Mouse (Mus musculus) lung, adult 2 months (tissue): ENCODE results near the gene Pip5k1b. TPM values are rescaled to one million over a fixed set of nuclear protein-coding genes. Genes with fewer than 3 reads are reported as not detected.

ENCODE experiments used
- DNase-seq: peaks from one replicate; pipeline ENCODE4 v3.0.0; 2022
- H3K4me1 ChIP-seq: fragments of 200-500 bp; 2 replicates; pipeline ENCODE4 v1.6.1; 2011; ENCODE audit warnings: low read length; ENCODE audit not compliant: control insufficient read depth, insufficient read depth
- H3K4me3 ChIP-seq: fragments of 200-500 bp; replicated peaks from 2 replicates; pipeline ENCODE3; 2011; ENCODE audit warnings: low read depth, mild to moderate bottlenecking, control low read depth, low read length; ENCODE audit errors: extremely low read depth
- CTCF ChIP-seq: fragments of 200-500 bp; IDR thresholded peaks from 2 replicates; pipeline ENCODE4 v1.5.1; 2011; ENCODE audit warnings: mild to moderate bottlenecking, low read length, control low read depth; ENCODE audit not compliant: insufficient read depth
- POLR2A ChIP-seq: fragments of 200-500 bp; IDR thresholded peaks from 2 replicates; pipeline ENCODE4 v1.6.1; 2011; ENCODE audit warnings: low read depth, mild to moderate bottlenecking, control low read depth, low read length, borderline replicate concordance; ENCODE audit errors: extremely low read depth
- WGBS: fragments of 180-500 bp; shearing (Covaris S2); methylation state at CpG from one replicate; pipeline ENCODE4 v1.1.7; 2018; 5-methylcytosine and 5-hydroxymethylcytosine counted together
- polyA plus RNA-seq: library from polyadenylated mRNA; depleted of rRNA; stranded (reverse); fragments of >200 nt; gene quantifications from 2 replicates; pipeline ENCODE4 v1.2.3, GENCODE M21; 2012

The Pip5k1b gene
- polyA plus RNA-seq, 1 experiment = 8.7 TPM

GRCm38 (mm10) chr19:24521997-24522396, 33.7 kb downstream of the Pip5k1b start:
- 74% methylated on average over 7 of the region's 7 CpGs for WGBS

GRCm38 (mm10) chr19:24521146-24521545, 34.5 kb downstream of the Pip5k1b start:
- Histone ChIP-seq H3K4me1 (no peaks in the 10 kb centered on the region), H3K4me3 (no peak overlapping the region)
- no peak for TF ChIP-seq CTCF
- TF ChIP-seq POLR2A = no peak
- no peak for DNase-seq
- WGBS = 74% methylated on average over 9 of the region's 9 CpGs

More at GRCm38 (mm10) chr19:24521997-24522396, 33.7 kb downstream of the Pip5k1b start:
- TF ChIP-seq CTCF (no peak), POLR2A (no peak)
- no peak for DNase-seq
- Histone ChIP-seq H3K4me1 (peaks cover 4% of the 10 kb centered on the region; the same call in 1 of the 2 replicates), H3K4me3 (no peak overlapping the region)

DNA sequence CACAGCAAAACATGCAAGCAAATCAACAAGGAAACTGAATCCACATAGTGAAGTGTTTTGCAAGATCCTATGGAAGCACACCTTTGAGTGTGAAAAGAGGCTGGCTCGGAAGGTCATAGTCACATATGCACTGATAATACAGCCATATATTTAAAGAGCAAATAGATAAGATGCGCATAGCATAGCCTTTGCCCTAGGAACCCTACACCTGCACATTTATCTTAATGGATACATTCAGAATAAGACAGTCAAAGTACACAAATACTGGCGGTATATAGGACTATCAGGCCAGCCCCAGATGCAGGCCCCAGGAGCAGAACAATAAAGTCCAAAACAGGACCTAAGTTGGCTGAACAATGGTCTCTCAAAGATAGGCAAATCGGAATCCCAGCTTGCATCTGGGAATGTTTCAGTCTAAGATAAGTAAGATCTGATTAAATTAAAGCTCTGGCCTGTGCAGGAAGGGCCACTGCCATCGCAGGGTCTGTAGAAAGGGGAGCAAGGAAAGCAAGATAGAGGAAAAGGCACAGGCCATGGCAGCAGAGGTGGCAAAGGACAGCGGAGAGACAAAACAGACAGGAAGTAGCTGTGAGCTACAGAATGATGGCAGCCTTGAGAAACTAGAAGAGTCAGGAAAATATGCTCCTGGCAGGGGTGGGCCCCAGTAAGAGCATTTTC, 35.8 kb downstream of the Pip5k1b start:
- TF ChIP-seq CTCF (no peak), POLR2A (no peak)
- H3K4me1 ChIP-seq = no peaks in the 10 kb centered on the region; the same call in 1 of the 2 replicates
- H3K4me3 ChIP-seq = no peak overlapping the region
- 77% methylated on average over 6 of the region's 6 CpGs for WGBS
- no peak for DNase-seq

DNA sequence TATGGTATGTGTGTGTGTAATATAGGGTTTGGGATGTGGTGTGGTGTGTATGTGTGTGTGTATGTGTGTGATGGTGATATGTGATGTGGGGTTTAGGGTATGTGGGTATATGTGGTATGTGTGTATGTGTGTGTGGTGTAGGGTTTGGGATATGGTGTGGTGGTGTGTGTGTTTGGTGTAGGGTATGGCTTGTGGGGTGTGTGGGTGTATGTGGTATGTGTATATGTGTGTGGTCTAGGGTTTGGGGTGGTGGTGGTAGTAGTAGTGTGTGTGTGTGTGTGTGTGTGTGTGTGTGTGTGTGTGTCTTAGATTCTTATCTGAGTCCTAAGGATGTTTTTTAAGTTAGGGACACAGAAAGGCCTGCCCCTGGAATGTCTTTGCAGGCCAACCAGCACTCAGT, 37.3 kb downstream of the Pip5k1b start:
- no peak for TF ChIP-seq CTCF
- no peak for TF ChIP-seq POLR2A

GRCm38 (mm10) chr19:24517057-24517456, 38.6 kb downstream of the Pip5k1b start:
- H3K4me3 ChIP-seq = no peak overlapping the region
- DNase-seq = no peak
- WGBS = 61% methylated on average over 7 of the region's 7 CpGs
- no peaks in the 10 kb centered on the region; the same call in 1 of the 2 replicates for H3K4me1 ChIP-seq
- no peak for TF ChIP-seq CTCF
- no peak for TF ChIP-seq POLR2A

More for the DNA sequence above, 37.3 kb downstream of the Pip5k1b start:
- H3K4me1 ChIP-seq = no peaks in the 10 kb centered on the region; the same call in 1 of the 2 replicates
- no peak overlapping the region for H3K4me3 ChIP-seq
- no peak for DNase-seq

DNA sequence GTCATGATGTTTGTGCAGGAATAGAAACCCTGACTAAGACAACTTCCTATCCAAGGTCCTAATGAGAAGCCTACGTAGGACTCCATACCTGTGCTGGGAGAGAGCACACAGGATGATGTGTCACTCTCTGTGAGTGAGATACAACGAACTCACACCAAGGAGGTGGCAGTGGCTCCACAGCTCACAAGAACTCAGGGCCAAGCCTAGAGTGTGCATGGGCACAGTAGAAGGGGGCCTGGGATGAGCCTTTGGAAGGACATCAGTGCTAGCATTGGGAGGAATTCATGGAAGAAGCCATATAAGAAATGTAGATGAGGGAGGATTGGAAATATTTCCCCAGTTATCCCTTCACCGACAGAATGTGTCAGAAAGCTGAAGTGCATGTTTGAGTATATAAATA, 39.7 kb downstream of the Pip5k1b start:
- WGBS = 75% methylated on average over 3 of the region's 3 CpGs
- no peak for DNase-seq
- Histone ChIP-seq H3K4me3 (no peak overlapping the region), H3K4me1 (no peaks in the 10 kb centered on the region; the same call in 1 of the 2 replicates)
- TF ChIP-seq CTCF (no peak), POLR2A (no peak)

DNA sequence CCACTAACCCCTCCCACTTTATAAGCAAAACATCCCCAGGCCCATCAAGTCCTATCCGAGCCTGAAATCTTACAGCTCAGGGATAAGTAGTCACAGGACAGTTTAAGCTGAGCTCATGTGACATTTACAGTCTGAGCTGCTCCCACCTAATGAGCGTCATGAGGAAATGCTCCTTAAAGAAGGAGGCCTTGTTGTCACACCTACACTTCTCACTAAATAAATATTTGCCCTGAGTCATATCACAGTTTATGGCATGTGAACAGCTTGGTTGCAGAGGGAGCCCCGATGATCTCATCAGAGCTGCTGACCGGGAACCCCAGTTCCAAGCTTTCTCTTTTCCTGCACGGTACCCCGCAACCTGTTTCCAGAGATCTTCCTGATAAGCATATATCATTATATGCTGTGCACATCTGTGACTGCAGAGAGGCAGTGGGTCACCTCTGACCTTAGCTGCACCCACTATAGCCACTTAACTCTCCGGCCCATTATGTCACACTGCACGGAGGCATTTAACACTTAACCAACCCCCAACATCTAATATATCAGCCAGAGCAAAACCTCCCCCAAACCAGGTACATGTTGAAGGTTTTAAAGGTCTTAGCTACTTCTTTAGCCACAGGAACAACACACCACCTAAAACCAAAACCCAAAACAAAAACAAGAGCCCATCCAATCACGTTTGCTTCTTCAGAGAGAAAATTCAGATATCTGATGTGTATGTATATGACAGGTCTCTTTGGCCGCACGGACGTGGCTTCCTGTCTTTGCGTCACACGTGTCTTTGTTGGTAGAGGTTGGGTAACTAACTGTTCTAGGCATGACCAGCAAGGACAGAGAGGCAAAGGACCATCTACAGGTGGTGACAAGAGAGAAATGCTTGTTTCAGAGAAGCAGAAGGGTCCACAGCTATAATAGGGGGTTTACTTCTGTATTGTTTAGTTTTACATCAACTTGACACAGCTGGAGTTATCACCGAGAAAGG, 40.7 kb downstream of the Pip5k1b start:
- DNase-seq = no peak
- Histone ChIP-seq H3K4me1 (no peaks in the 10 kb centered on the region; the same call in 1 of the 2 replicates), H3K4me3 (no peak overlapping the region)
- WGBS = 63% methylated on average over 15 of the region's 15 CpGs
- TF ChIP-seq POLR2A (no peak), CTCF (no peak)

DNA sequence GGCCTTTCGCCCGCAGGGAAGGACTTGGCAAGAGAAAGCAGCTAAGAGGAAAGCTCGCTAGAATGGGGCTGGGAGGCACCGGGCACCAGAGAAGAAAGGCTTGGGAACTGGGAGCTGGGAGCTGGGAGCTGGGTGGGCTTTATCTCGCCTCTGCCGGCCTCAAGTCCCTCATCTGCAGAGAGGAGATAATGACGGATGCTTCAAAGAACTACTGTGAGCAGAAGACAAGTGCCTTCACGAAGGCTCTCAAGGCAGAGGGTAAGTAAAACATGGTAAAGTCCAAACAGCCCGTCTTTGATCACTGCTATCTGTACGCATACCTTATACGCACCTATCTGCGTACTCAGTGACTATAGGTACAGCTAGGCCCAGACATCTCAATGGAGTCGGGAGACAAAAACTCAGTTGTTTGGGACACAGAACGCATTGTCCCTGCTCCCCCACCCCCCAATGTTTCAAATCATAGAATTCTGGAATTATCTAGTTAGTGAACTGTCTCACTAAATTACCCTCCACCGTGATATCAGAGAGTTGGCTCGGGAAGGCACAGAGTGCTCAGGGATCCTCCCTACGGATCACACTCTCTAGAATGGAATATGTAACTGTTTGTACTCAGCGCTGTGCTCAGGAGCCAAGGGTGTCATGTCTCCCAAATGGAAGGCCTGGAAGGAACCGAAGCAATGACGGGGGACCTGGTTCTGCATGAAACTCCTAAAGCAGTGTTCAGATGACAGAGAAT, 42.4 kb downstream of the Pip5k1b start:
- no peak for TF ChIP-seq POLR2A
- TF ChIP-seq CTCF = no peak
- Histone ChIP-seq H3K4me3 (no peak overlapping the region), H3K4me1 (no peaks in the 10 kb centered on the region; the same call in 1 of the 2 replicates)
- no peak for DNase-seq
- WGBS = 79% methylated on average over 20 of the region's 20 CpGs

- 84% methylated on average over 7 of the region's 7 CpGs for WGBS
- DNase-seq = no peak
- no peak overlapping the region for H3K4me3 ChIP-seq
- H3K4me1 ChIP-seq = peaks cover 2% of the 10 kb centered on the region; the same call in 1 of the 2 replicates
- TF ChIP-seq POLR2A (no peak), CTCF (no peak)
Observed at GRCm38 (mm10) chr19:24511939-24512338, 43.7 kb downstream of the Pip5k1b start.
